Mouse (Mus musculus): ENCODE results near the gene Zfp239. TPM values are rescaled to one million over a fixed set of nuclear protein-coding genes. Genes with fewer than 3 reads are reported as not detected.

Gene Zfp239
- polyA plus RNA-seq, 1 experiment from 2014 or later = 6.1 TPM

DNA sequence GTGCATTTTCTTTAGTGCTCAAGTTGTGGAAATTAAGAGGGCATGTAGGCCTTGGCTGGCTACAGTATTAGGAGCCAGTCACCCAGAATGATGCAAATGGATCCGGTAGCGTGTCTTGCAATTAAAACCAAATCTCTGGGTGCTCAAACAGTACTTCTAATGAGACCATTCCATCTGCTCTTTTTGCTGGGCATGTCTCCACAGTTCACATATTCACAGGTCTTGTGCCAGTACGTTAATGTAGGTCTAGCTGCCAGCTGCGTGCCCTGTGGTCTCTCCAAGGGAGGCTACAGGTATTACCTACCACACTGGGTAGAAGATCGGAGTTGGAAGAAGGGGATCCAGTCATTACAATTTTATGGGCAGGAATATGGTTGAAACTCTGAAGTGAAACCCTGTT, 56.1 kb downstream of the Zfp239 start:
- Histone ChIP-seq H3K9me3 (ENCODE audit: control insufficient read depth, low read length) (no peaks in the 10 kb centered on the region), H3K9ac (ENCODE audit: low read depth, low read length) (peak overlapping the region; percentile 77), H3K4me3 (ENCODE audit: low read depth, low read length) (peak overlapping the region; percentile 63), H3K36me3 (ENCODE audit: control insufficient read depth, insufficient read depth, low read length) (peaks cover 36% of the 10 kb centered on the region), H3K4me2 (ENCODE audit: low read depth, low read length) (peak overlapping the region; percentile 61), H3K27me3 (replicated peaks; ENCODE audit: control insufficient read depth, insufficient read depth, low read length) (no peaks in the 10 kb centered on the region), H3K27ac (replicated peaks; ENCODE audit: low read depth, low read length) (peak overlapping the region; percentile 95), H3K4me1 (ENCODE audit: control insufficient read depth, insufficient read depth, low read length) (peaks cover 20% of the 10 kb centered on the region)
- DNase-seq (ENCODE audit: low spot score) = no peak
- no peak for ATAC-seq (ENCODE audit: low read depth)
- WGBS = 24% methylated on average over 5 of the region's 5 CpGs

DNA sequence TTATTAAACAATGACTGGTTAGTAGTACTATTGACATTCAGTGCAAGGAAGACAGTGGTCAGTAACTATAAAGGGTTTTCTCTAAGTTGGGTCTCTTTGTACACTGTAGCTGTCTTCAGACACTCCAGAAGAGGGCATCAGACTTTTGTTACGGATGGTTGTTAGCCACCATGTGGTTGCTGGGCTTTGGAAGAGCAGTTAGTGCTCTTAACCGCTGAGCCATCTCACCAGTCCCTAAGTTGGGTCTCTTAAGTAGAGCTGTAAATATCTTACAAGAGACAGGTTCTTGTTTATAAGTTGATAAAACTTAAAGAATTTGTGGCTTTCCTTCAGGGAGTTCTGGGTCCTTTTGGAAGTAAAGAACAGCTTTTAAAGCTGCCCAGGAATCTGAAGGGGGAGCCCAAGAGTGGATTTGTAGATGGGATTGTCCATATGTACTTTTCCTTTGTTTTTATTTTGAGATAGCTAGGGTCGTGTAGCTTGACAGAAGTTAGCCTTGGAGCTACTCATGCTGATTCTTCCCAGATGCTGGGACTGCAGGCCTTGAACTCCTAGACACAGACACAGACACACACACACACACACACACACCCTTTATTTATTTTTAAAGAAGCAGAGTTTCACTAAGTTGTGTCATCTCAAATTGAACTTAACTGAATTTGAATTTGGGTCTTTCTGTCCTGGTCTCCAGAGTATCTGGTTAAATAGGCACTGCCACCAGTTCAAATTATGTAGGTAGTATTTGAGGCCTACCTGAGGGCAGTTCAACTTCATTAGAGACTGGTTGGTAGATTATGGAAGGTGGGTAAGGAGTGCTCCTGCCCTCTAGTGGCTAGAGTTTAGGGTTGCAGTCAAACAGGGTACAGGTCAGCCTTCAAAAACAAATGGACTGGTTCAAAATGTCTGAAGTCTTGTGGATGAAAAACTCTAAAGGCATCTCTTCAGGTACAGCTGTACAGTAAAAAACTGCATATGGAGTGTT, 59.0 kb downstream of the Zfp239 start:
- Histone ChIP-seq H3K27me3 (replicated peaks; ENCODE audit: control insufficient read depth, insufficient read depth, low read length) (no peaks in the 10 kb centered on the region), H3K27ac (replicated peaks; ENCODE audit: low read depth, low read length) (no peak overlapping the region), H3K9ac (ENCODE audit: low read depth, low read length) (no peak overlapping the region), H3K4me3 (ENCODE audit: low read depth, low read length) (no peak overlapping the region), H3K36me3 (ENCODE audit: control insufficient read depth, insufficient read depth, low read length) (peaks cover 46% of the 10 kb centered on the region), H3K4me1 (ENCODE audit: control insufficient read depth, insufficient read depth, low read length) (peaks cover 18% of the 10 kb centered on the region), H3K4me2 (ENCODE audit: low read depth, low read length) (no peak overlapping the region), H3K9me3 (ENCODE audit: control insufficient read depth, low read length) (no peaks in the 10 kb centered on the region)
- 62% methylated on average over 3 of the region's 3 CpGs for WGBS
- peak; percentile 45 for DNase-seq (ENCODE audit: low spot score)
- no peak for ATAC-seq (ENCODE audit: low read depth)

DNA sequence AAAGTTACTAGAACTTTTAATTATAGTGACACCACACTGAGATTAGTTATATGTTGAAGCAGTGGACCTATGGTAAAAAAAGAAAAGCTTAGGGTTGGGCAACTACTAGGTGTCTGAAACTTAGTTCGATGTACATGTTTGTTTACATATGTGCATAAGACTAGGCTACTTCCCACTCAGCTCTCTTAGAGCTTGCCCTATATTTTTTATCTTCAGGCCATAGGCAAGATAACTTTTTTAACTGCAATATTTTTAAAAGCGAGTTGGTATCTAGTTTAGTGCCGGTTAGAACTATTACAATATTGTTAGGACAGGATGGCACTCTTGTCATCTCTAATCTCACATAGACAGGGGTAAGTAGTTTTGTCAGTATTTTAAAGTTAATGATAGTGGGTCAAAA, 60.1 kb downstream of the Zfp239 start:
- ATAC-seq (ENCODE audit: low read depth) (no peak), DNase-seq (ENCODE audit: low spot score) (no peak)
- H3K36me3 ChIP-seq (ENCODE audit: control insufficient read depth, insufficient read depth, low read length) = peaks cover 57% of the 10 kb centered on the region
- H3K9me3 ChIP-seq (ENCODE audit: control insufficient read depth, low read length) = no peaks in the 10 kb centered on the region
- H3K4me1 ChIP-seq (ENCODE audit: control insufficient read depth, insufficient read depth, low read length) = peaks cover 14% of the 10 kb centered on the region
- H3K4me3 ChIP-seq (ENCODE audit: low read depth, low read length) = no peak overlapping the region
- H3K4me2 ChIP-seq (ENCODE audit: low read depth, low read length) = no peak overlapping the region
- WGBS = 91% methylated on average over 3 of the region's 3 CpGs
- no peak overlapping the region for H3K9ac ChIP-seq (ENCODE audit: low read depth, low read length)
- no peaks in the 10 kb centered on the region for H3K27me3 ChIP-seq (replicated peaks; ENCODE audit: control insufficient read depth, insufficient read depth, low read length)
- no peak overlapping the region for H3K27ac ChIP-seq (replicated peaks; ENCODE audit: low read depth, low read length)

Other genes starting within 250 kb of the Zfp239 start
- gene Zfp637, start 20.9 kb upstream of the Zfp239 start, polyA plus RNA-seq (2014; fragmentation: Nextera tagmentation; extraction: Ambion mirVana) = 116 and 134 TPM in 2 replicates
- gene Hnrnpf, start 38.2 kb downstream of the Zfp239 start, polyA plus RNA-seq (2014; fragmentation: Nextera tagmentation; extraction: Ambion mirVana) = 583 and 637 TPM in 2 replicates
- gene Fxyd4, start 75.6 kb downstream of the Zfp239 start, polyA plus RNA-seq (2014; fragmentation: Nextera tagmentation; extraction: Ambion mirVana) = 1.2 and 2.8 TPM in 2 replicates
- gene Rasgef1a, start 149.3 kb downstream of the Zfp239 start, polyA plus RNA-seq (2014; fragmentation: Nextera tagmentation; extraction: Ambion mirVana) = 0.21 and 0.49 TPM in 2 replicates